Mouse (Mus musculus): ENCODE results near the gene Olfr985.

GRCm38 (mm10) chr9:40139484-40139883 is 9.5 kb upstream of the Olfr985 start:
- TF ChIP-seq POLR2A (IDR thresholded peaks at IDR 0.05; ENCODE audit: borderline replicate concordance, extremely low read depth, low read depth, low read length) (no peak), CTCF (IDR thresholded peaks at IDR 0.05; ENCODE audit: insufficient read depth, low read length) (no peak)

Data from lung, adult 2 months (tissue).